Mouse (Mus musculus): ENCODE results near the gene Arid4b. TPM values are rescaled to one million over a fixed set of nuclear protein-coding genes. Genes with fewer than 3 reads are reported as not detected.

The Arid4b gene
- 106 TPM for polyA plus RNA-seq (2014; fragmentation: Illumina TruSeq; extraction: RNeasy Lipid Tissue Mini Kit (QIAGEN cat#74804))

GRCm38 (mm10) chr13:14063013-14063941, at the start of gene Arid4b, which contains the start of gene Ggps1:
Gene Arid4b (plus strand): TSS chr13:14063232.
Gene Ggps1 (minus strand): TSS chr13:14063488.

GRCm38 (mm10) chr13:14039292-14039965, 23.6 kb upstream of the Arid4b start, which contains the start of gene Tbce:
Gene Tbce (minus strand): TSS chr13:14039638.

Other genes starting within 250 kb of the Arid4b start
- gene B3galnt2, start 108.8 kb upstream of the Arid4b start, polyA plus RNA-seq (2014; fragmentation: Illumina TruSeq; extraction: RNeasy Lipid Tissue Mini Kit (QIAGEN cat#74804)): 65.3 TPM
- gene Tbce, start 23.6 kb upstream of the Arid4b start, polyA plus RNA-seq (2014; fragmentation: Illumina TruSeq; extraction: RNeasy Lipid Tissue Mini Kit (QIAGEN cat#74804)): 66.5 TPM
- 118 TPM for gene Ggps1, start 256 bp downstream of the Arid4b start, polyA plus RNA-seq (2014; fragmentation: Illumina TruSeq; extraction: RNeasy Lipid Tissue Mini Kit (QIAGEN cat#74804))

Data from ovary, adult 10 weeks (tissue).